Mouse (Mus musculus) Muller cell, postnatal 12 days (primary cell): Measurements from ENCODE around the gene Ralbp1.

Experiments
- DNase-seq: peaks from one replicate; pipeline ENCODE4 v3.0.0-alpha.2; 2015; ENCODE audit errors: inconsistent ontology term

The Ralbp1 gene

GRCm38 (mm10) chr17:65798446-65798845, 87.2 kb downstream of the Ralbp1 start:
- DNase-seq = no peak
